Comparison of ENCODE assay signal across 9 mouse cellular contexts in genomic region chr11:28852361-28852919, GRCm38 (mm10). TPM values are rescaled to one million over a fixed set of nuclear protein-coding genes. Genes with fewer than 3 reads are reported as not detected.
DNase-seq lines count a peak whose midpoint lies in the region; ATAC-seq and TF ChIP-seq lines count a peak whose summit lies in the region.
"Had no signal": no experiment of that assay in that cellular context is flagged by ENCODE, and none has a peak within 500 bp of the region (broad histone marks: within the 10 kb centered on the region; RNA-seq: fewer than 3 reads in every experiment).

No protein-coding gene starts in this region.

- peak overlapping the region; percentile 96 for H3K4me2 ChIP-seq in heart, embryonic 15.5 days
- H3K4me2 ChIP-seq in midbrain, embryonic 11.5 days, result peak overlapping the region; percentile 92; the same call in 1 of the 2 replicates

- no peak overlapping the region for H3K27ac ChIP-seq in heart, embryonic 15.5 days
- no peak overlapping the region for H3K27ac ChIP-seq in cortical plate, adult 2 months (ENCODE audit: insufficient read depth, low read length)
- H3K27ac ChIP-seq in hindbrain, embryonic 10.5 days, result no peak overlapping the region
- no peak overlapping the region for H3K27ac ChIP-seq in midbrain, embryonic 11.5 days (ENCODE audit: low read depth, low read length)

- ATAC-seq in heart, embryonic 15.5 days (replicated peaks; ENCODE audit: insufficient number of reproducible peaks, insufficient read depth, low FRiP score, low read depth), result no peak
- peak; percentile 60; the same call in 1 of the 2 replicates for ATAC-seq in midbrain, embryonic 11.5 days (ENCODE audit: low FRiP score)

- peaks cover 15% of the 10 kb centered on the region; the same call in 1 of the 2 replicates for H3K4me1 ChIP-seq in heart, embryonic 15.5 days (replicated peaks)
- peaks cover 2% of the 10 kb centered on the region; the same call in 1 of the 2 replicates for H3K4me1 ChIP-seq in cortical plate, adult 2 months (ENCODE audit: control insufficient read depth, insufficient read depth, low read length)
- H3K4me1 ChIP-seq in hindbrain, embryonic 10.5 days (replicated peaks), result peaks cover 20% of the 10 kb centered on the region
- H3K4me1 ChIP-seq in midbrain, embryonic 11.5 days (ENCODE audit: control insufficient read depth, insufficient read depth, low read length), result no peaks in the 10 kb centered on the region

- peaks cover 10% of the 10 kb centered on the region; the same call in 1 of the 2 replicates for H3K27me3 ChIP-seq in heart, embryonic 15.5 days
- H3K27me3 ChIP-seq in hindbrain, embryonic 10.5 days (ENCODE audit: insufficient read depth, poor library complexity, severe bottlenecking), result peaks cover 28% of the 10 kb centered on the region
- peaks cover 5% of the 10 kb centered on the region; the same call in 1 of the 2 replicates for H3K27me3 ChIP-seq in midbrain, embryonic 11.5 days (ENCODE audit: control insufficient read depth, insufficient read depth, low read length)
- H3K27me3 ChIP-seq: CH12.LX had no signal

- no peaks in the 10 kb centered on the region for H3K9me3 ChIP-seq in heart, embryonic 15.5 days (replicated peaks)
- H3K9me3 ChIP-seq in hindbrain, embryonic 10.5 days, result no peaks in the 10 kb centered on the region
- H3K9me3 ChIP-seq in midbrain, embryonic 11.5 days (ENCODE audit: control insufficient read depth, low read length), result no peaks in the 10 kb centered on the region

- DNase-seq in heart, adult 8-10 months (ENCODE audit: low spot score), result no peak
- no peak for DNase-seq in hindbrain, embryonic 10.5 days (ENCODE audit: low spot score)
- DNase-seq in midbrain, embryonic 11.5 days (ENCODE audit: low spot score, missing footprints), result no peak
- DNase-seq in right cerebral cortex, postnatal 4 days, result no peak
- no peak for DNase-seq in frontal cortex, adult 2 months (ENCODE audit: extremely low spot score in 1 of 2, low spot score in 1 of 2)
- no peak for DNase-seq in layer of hippocampus, postnatal 14 days (ENCODE audit: low spot score in 2 of 2)

- TF ChIP-seq CTCF in cortical plate, adult 2 months (IDR thresholded peaks at IDR 0.05; ENCODE audit: extremely low read depth, insufficient read depth, low read length), result no peak

- no peaks in the 10 kb centered on the region for H3K36me3 ChIP-seq in heart, embryonic 15.5 days
- no peaks in the 10 kb centered on the region for H3K36me3 ChIP-seq in hindbrain, embryonic 10.5 days
- no peaks in the 10 kb centered on the region for H3K36me3 ChIP-seq in midbrain, embryonic 11.5 days (ENCODE audit: control insufficient read depth, insufficient read depth, low read length)

- no peak for TF ChIP-seq POLR2A in cortical plate, adult 2 months (IDR thresholded peaks at IDR 0.05; ENCODE audit: extremely low read depth, insufficient read depth, low read length)

- H3K9ac ChIP-seq in heart, embryonic 15.5 days, result no peak overlapping the region
- H3K9ac ChIP-seq in midbrain, embryonic 11.5 days (ENCODE audit: low read length), result no peak overlapping the region

- WGBS in heart, embryonic 15.5 days, result 17% methylated on average over 6 of the region's 6 CpGs
- WGBS in hindbrain, embryonic 10.5 days, result 34% methylated on average over 6 of the region's 6 CpGs
- 31% methylated on average over 6 of the region's 6 CpGs for WGBS in midbrain, embryonic 11.5 days

- H3K4me3 ChIP-seq in heart, embryonic 15.5 days, result peak overlapping the region; percentile 58
- peak overlapping the region; percentile 37; the same call in 1 of the 2 replicates for H3K4me3 ChIP-seq in cortical plate, adult 2 months (ENCODE audit: insufficient read depth, low read length)
- H3K4me3 ChIP-seq in hindbrain, embryonic 10.5 days, result peak overlapping the region; percentile 62
- no peak overlapping the region for H3K4me3 ChIP-seq in midbrain, embryonic 11.5 days (ENCODE audit: low read depth, low read length)

RNA-seq across cellular contexts. Expression of gene Efemp1, which starts 0.6 kb away (rescaled TPM):
- 12.5 and 16.0 TPM in 2 replicates for polyA plus RNA-seq in heart, embryonic 15.5 days (2015; fragmentation: Nextera tagmentation; extraction: Ambion mirVana)
- total RNA-seq in heart, adult 8-10 months (2022), result 10 to 100 TPM; 15.0 to 25.1 (median 24.3) TPM
- 13.1 and 15.8 TPM in 2 replicates for polyA plus RNA-seq in cortical plate, adult 2 months (2012; rRNA removed)
- polyA plus RNA-seq in hindbrain, embryonic 10.5 days (2016; fragmentation: Nextera tagmentation; extraction: Ambion mirVana), result 7.7 and 8.2 TPM in 2 replicates
- polyA plus RNA-seq in midbrain, embryonic 11.5 days (2014; fragmentation: Nextera tagmentation; extraction: Ambion mirVana), result 11.0 and 14.6 TPM in 2 replicates
- 17.1 and 22.4 TPM in 2 replicates for polyA plus RNA-seq in frontal cortex, adult 2 months (2012; rRNA removed)
- 1 to 10 TPM; 3.6 to 4.9 TPM for total RNA-seq in layer of hippocampus, postnatal 14 days (2021)
- total RNA-seq: CH12.LX had no signal
